Mouse (Mus musculus) right cerebral cortex, postnatal 4 days (tissue): ENCODE measurements at regions not wholly inside any gene's neighbourhood (a gene's known extent, or its start where the extent isn't known, plus 50 kb on each side); places are given as distances from the start of the nearest gene placed in this dataset.

Experiments used
- DNase-seq: peaks from one replicate; pipeline ENCODE4 v3.0.0-alpha.2; 2022

GRCm38 (mm10) chr10:60936659-60937516 is 105.5 kb upstream of the Unc5b start:
- DNase-seq = no peak

- peak; percentile 21 for DNase-seq
These were observed 103.2 kb upstream of the Unc5b start for GRCm38 (mm10) chr10:60934297-60935286.

GRCm38 (mm10) chr10:60933891-60934290 is 102.5 kb upstream of the Unc5b start:
- DNase-seq = no peak

- DNase-seq = no peak
These were observed 101.5 kb upstream of the Unc5b start for GRCm38 (mm10) chr10:60932855-60933254.

- DNase-seq = no peak
These were observed 100.6 kb upstream of the Unc5b start for GRCm38 (mm10) chr10:60931891-60932378.

- no peak for DNase-seq
These were observed 97.3 kb upstream of the Unc5b start for GRCm38 (mm10) chr10:60928646-60929045.

- DNase-seq = no peak
These were observed 96.8 kb upstream of the Unc5b start for GRCm38 (mm10) chr10:60928164-60928563.

GRCm38 (mm10) chr10:60926632-60927031 is 95.3 kb upstream of the Unc5b start:
- no peak for DNase-seq

GRCm38 (mm10) chr10:60925644-60926043 is 94.3 kb upstream of the Unc5b start:
- DNase-seq = no peak

- DNase-seq = no peak
These were observed 93.8 kb upstream of the Unc5b start for GRCm38 (mm10) chr10:60925198-60925597.

GRCm38 (mm10) chr10:60923806-60924205 is 92.4 kb upstream of the Unc5b start:
- no peak for DNase-seq

GRCm38 (mm10) chr10:60920621-60921020 is 89.2 kb upstream of the Unc5b start:
- DNase-seq = no peak

- no peak for DNase-seq
These were observed 86.6 kb upstream of the Unc5b start for GRCm38 (mm10) chr10:60918020-60918419.

- no peak for DNase-seq
These were observed 83.0 kb upstream of the Unc5b start for GRCm38 (mm10) chr10:60914391-60914790.

GRCm38 (mm10) chr10:60913456-60913900 is 82.1 kb upstream of the Unc5b start:
- no peak for DNase-seq

- no peak for DNase-seq
These were observed 73.0 kb upstream of the Unc5b start for GRCm38 (mm10) chr10:60904351-60904750.

GRCm38 (mm10) chr10:60900992-60901391 is 69.6 kb upstream of the Unc5b start:
- no peak for DNase-seq

- no peak for DNase-seq
These were observed 62.4 kb upstream of the Unc5b start for GRCm38 (mm10) chr10:60893810-60894147.

GRCm38 (mm10) chr10:60893130-60893809 is 61.9 kb upstream of the Unc5b start:
- no peak for DNase-seq

- DNase-seq = no peak
These were observed 61.3 kb upstream of the Unc5b start for GRCm38 (mm10) chr10:60892730-60893129.

- DNase-seq = no peak
These were observed 60.2 kb upstream of the Unc5b start for GRCm38 (mm10) chr10:60891476-60892170.

- DNase-seq = peak; percentile 57
These were observed 58.4 kb upstream of the Unc5b start for GRCm38 (mm10) chr10:60889792-60890191.
